Mouse (Mus musculus) neural tube, embryonic 10.5 days (tissue): ENCODE measurements around the gene Cct3.
"Not testable (repeated sequence)": the region's sequence is repeated elsewhere in the genome, so short reads cannot be mapped to it uniquely, and the experiment has no call there.

Experiments used
- DNase-seq: peaks from one replicate; pipeline ENCODE4 v3.0.0-alpha.2; 2017; ENCODE audit warnings: low spot score; ENCODE audit errors: extremely low spot score

Cct3 gene

GRCm38 (mm10) chr3:88359989-88360388 lies 63.1 kb downstream of the Cct3 start:
- no peak for DNase-seq

- DNase-seq: no peak
Observed at GRCm38 (mm10) chr3:88361096-88361495, 64.2 kb downstream of the Cct3 start.

- no peak for DNase-seq
Observed at GRCm38 (mm10) chr3:88361612-88362313, 64.8 kb downstream of the Cct3 start.

GRCm38 (mm10) chr3:88363700-88364099 lies 66.8 kb downstream of the Cct3 start:
- DNase-seq: no peak

- DNase-seq: peak; percentile 44
Observed at GRCm38 (mm10) chr3:88364337-88364736, 67.4 kb downstream of the Cct3 start, which contains the start of gene Paqr6. Gene Paqr6, plus strand, starts transcription at chr3:88364584.

GRCm38 (mm10) chr3:88365705-88366361 lies 68.9 kb downstream of the Cct3 start:
- no peak for DNase-seq

- not testable (repeated sequence) for DNase-seq
Observed at GRCm38 (mm10) chr3:88366830-88367428, 70.0 kb downstream of the Cct3 start.

- DNase-seq: not testable (repeated sequence)
Observed at GRCm38 (mm10) chr3:88367517-88367916, 70.6 kb downstream of the Cct3 start.

- not testable (repeated sequence) for DNase-seq
Observed at GRCm38 (mm10) chr3:88368511-88368910, 71.6 kb downstream of the Cct3 start.
